Mouse (Mus musculus) MEL (cell line): ENCODE results near the gene Snrnp48. TPM values are rescaled to one million over a fixed set of nuclear protein-coding genes. Genes with fewer than 3 reads are reported as not detected.

Experiments
- DNase-seq: peaks from one replicate; pipeline ENCODE4 v3.0.0; 2011; ENCODE audit warnings: low read depth, low spot score
- H3K27ac ChIP-seq: 2 replicates; pipeline ENCODE4 v1.5.1; 2012; ENCODE audit warnings: low read depth, mild to moderate bottlenecking, control low read depth, low read length, moderate library complexity; ENCODE audit not compliant: control insufficient read depth
- H3K27me3 ChIP-seq, 2 experiments: fragments of 150-350 bp in 1 of 2; sonication (generic) in 1 of 2; 2 replicates each; pipeline ENCODE4 v1.6.1; 2012; ENCODE audit warnings: low read length in 2 of 2, mild to moderate bottlenecking in 2 of 2, improper control_type of control experiment in 1 of 2, moderate library complexity in 1 of 2; ENCODE audit not compliant: insufficient read depth in 2 of 2, control insufficient read depth in 1 of 2
- H3K36me3 ChIP-seq, 2 experiments: 2 replicates each; pipeline ENCODE4 v1.6.1; 2012 to 2014; ENCODE audit warnings: low read length in 2 of 2, improper control_type of control experiment in 1 of 2, inconsistent platforms in 1 of 2, mild to moderate bottlenecking in 1 of 2; ENCODE audit not compliant: insufficient read depth in 2 of 2, control insufficient read depth in 1 of 2
- H3K4me1 ChIP-seq, 2 experiments: fragments of 150-350 bp in 1 of 2; sonication (generic) in 1 of 2; 2 replicates each; pipeline ENCODE4 v1.6.1; 2012; ENCODE audit warnings: low read length in 2 of 2, improper control_type of control experiment in 1 of 2, mild to moderate bottlenecking in 1 of 2; ENCODE audit not compliant: insufficient read depth in 2 of 2, control insufficient read depth in 1 of 2
- H3K4me3 ChIP-seq, 2 experiments: fragments of 150-350 bp in 1 of 2; sonication (generic) in 1 of 2; 2 replicates each; pipeline ENCODE4 v1.5.1; 2012; ENCODE audit warnings: low read depth in 2 of 2, low read length in 2 of 2, mild to moderate bottlenecking in 2 of 2, moderate library complexity in 2 of 2, control low read depth in 1 of 2, improper control_type of control experiment in 1 of 2; ENCODE audit not compliant: control insufficient read depth in 1 of 2, insufficient read depth in 1 of 2
- H3K79me2 ChIP-seq: 2 replicates; pipeline ENCODE4 v1.6.1; 2012; ENCODE audit warnings: mild to moderate bottlenecking, low read length, moderate library complexity; ENCODE audit not compliant: control insufficient read depth, poor library complexity, insufficient read depth
- H3K9ac ChIP-seq: 2 replicates; pipeline ENCODE4 v1.6.1; 2012; ENCODE audit warnings: low read depth, mild to moderate bottlenecking, control low read depth, low read length, moderate library complexity; ENCODE audit not compliant: control insufficient read depth, poor library complexity, severe bottlenecking
- H3K9me3 ChIP-seq: fragments of 150-350 bp; sonication (generic); replicated peaks from 2 replicates; pipeline ENCODE4 v1.6.1; 2012; ENCODE audit warnings: mild to moderate bottlenecking, low read length, improper control_type of control experiment, moderate library complexity; ENCODE audit not compliant: insufficient read depth
- CHD1 ChIP-seq: IDR thresholded peaks from 2 replicates; pipeline ENCODE4 v1.6.1; 2012; ENCODE audit warnings: low read depth, mild to moderate bottlenecking, inconsistent platforms, low read length, improper control_type of control experiment
- CHD2 ChIP-seq: IDR thresholded peaks from 2 replicates; pipeline ENCODE4 v1.6.1; 2011; ENCODE audit warnings: low read length, improper control_type of control experiment
- CTCF ChIP-seq, 3 experiments: IDR thresholded peaks in 2 of 3; conservative IDR thresholded peaks in 1 of 3; 2 replicates each; pipeline ENCODE4 v1.5.1; 2011 to 2012; ENCODE audit warnings: low read length in 3 of 3, low read depth in 2 of 3, mild to moderate bottlenecking in 2 of 3, improper control_type of control experiment in 1 of 3, inconsistent platforms in 1 of 3, mixed read lengths in 1 of 3, moderate library complexity in 1 of 3; ENCODE audit not compliant: control insufficient read depth in 1 of 3, insufficient read depth in 1 of 3, poor library complexity in 1 of 3, severe bottlenecking in 1 of 3
- E2F4 ChIP-seq: IDR thresholded peaks from 2 replicates; pipeline ENCODE4 v1.6.1; 2011; ENCODE audit warnings: low read depth, low read length, improper control_type of control experiment, borderline replicate concordance
- EP300 ChIP-seq, 2 experiments: IDR thresholded peaks; 2 replicates each; pipeline ENCODE4 v1.6.1; 2011; ENCODE audit warnings: improper control_type of control experiment in 2 of 2, low read length in 2 of 2, low read depth in 1 of 2, mild to moderate bottlenecking in 1 of 2
- GATA1 ChIP-seq: IDR thresholded peaks from 2 replicates; pipeline ENCODE4 v1.6.1; 2011; ENCODE audit warnings: low read depth, low read length, improper control_type of control experiment
- MAX ChIP-seq: IDR thresholded peaks from 2 replicates; pipeline ENCODE4 v1.6.1; 2011; ENCODE audit warnings: low read length, improper control_type of control experiment
- MXI1 ChIP-seq: IDR thresholded peaks from 2 replicates; pipeline ENCODE4 v1.6.1; 2011; ENCODE audit warnings: mild to moderate bottlenecking, low read depth, low read length, improper control_type of control experiment
- MYC ChIP-seq: IDR thresholded peaks from 2 replicates; pipeline ENCODE4 v1.6.1; 2011; ENCODE audit warnings: low read depth, mild to moderate bottlenecking, low read length, improper control_type of control experiment, moderate library complexity
- POLR2AphosphoS2 ChIP-seq: IDR thresholded peaks from 2 replicates; pipeline ENCODE4 v1.6.1; 2011; ENCODE audit warnings: low read length, improper control_type of control experiment
- RAD21 ChIP-seq: IDR thresholded peaks from 2 replicates; pipeline ENCODE4 v1.6.1; 2011; ENCODE audit warnings: mild to moderate bottlenecking, low read depth, low read length, improper control_type of control experiment
- RCOR1 ChIP-seq: IDR thresholded peaks from 2 replicates; pipeline ENCODE4 v1.6.1; 2012; ENCODE audit warnings: low read depth, mild to moderate bottlenecking, inconsistent platforms, low read length, improper control_type of control experiment
- SMC3 ChIP-seq: IDR thresholded peaks from 2 replicates; pipeline ENCODE4 v1.6.1; 2011; ENCODE audit warnings: low read depth, low read length, improper control_type of control experiment
- TAL1 ChIP-seq: IDR thresholded peaks from 2 replicates; pipeline ENCODE4 v1.6.1; 2012; ENCODE audit warnings: mild to moderate bottlenecking, inconsistent platforms, low read length, moderate library complexity, mixed read lengths
- USF1 ChIP-seq: IDR thresholded peaks from 2 replicates; pipeline ENCODE4 v1.6.1; 2014; ENCODE audit warnings: low read depth, mild to moderate bottlenecking, inconsistent platforms, low read length, improper control_type of control experiment, moderate library complexity
- USF2 ChIP-seq, 2 experiments: IDR thresholded peaks; 2 replicates each; pipeline ENCODE4 v1.6.1; 2011 to 2012; ENCODE audit warnings: improper control_type of control experiment in 2 of 2, low read length in 2 of 2, borderline replicate concordance in 1 of 2, inconsistent platforms in 1 of 2, low read depth in 1 of 2, mild to moderate bottlenecking in 1 of 2; ENCODE audit not compliant: insufficient read depth in 1 of 2
- ZMIZ1 ChIP-seq: IDR thresholded peaks from 2 replicates; pipeline ENCODE4 v1.6.1; 2012; ENCODE audit warnings: low read depth, mild to moderate bottlenecking, inconsistent platforms, low read length, improper control_type of control experiment, moderate library complexity
- ZNF384 ChIP-seq: IDR thresholded peaks from 2 replicates; pipeline ENCODE4 v1.6.1; 2012; ENCODE audit warnings: low read depth, mild to moderate bottlenecking, inconsistent platforms, low read length, improper control_type of control experiment
- polyA plus RNA-seq, 2 experiments: library from polyadenylated mRNA; stranded (reverse) in 1 of 2; unstranded in 1 of 2; fragments of >175 nt in 1 of 2; fragments of >200 nt in 1 of 2; gene quantifications; 2 replicates each; pipeline versions ENCODE4 v1.2.1 to v1.2.4; 2012; ENCODE audit warnings: low replicate concordance in 2 of 2, low read depth in 1 of 2; ENCODE audit not compliant: insufficient read length in 2 of 2, insufficient read depth in 1 of 2, missing spikeins in 1 of 2
- total RNA-seq: library from RNA; depleted of rRNA; stranded (reverse); fragments of 300-350 nt; gene quantifications from 2 replicates; pipeline ENCODE4 v1.2.3, GENCODE M21; 2012

The Snrnp48 gene
- total and polyA plus RNA-seq, 3 experiments, result 60.4 to 134 (median 63.2) TPM

GRCm38 (mm10) chr13:38232411-38232810, 27.7 kb downstream of the Snrnp48 start:
- no peak for DNase-seq
- no peaks in the 10 kb centered on the region for H3K79me2 ChIP-seq
- H3K4me1 ChIP-seq, result no peaks in the 10 kb centered on the region
- H3K36me3 ChIP-seq, result peaks cover 0 to 5% of the 10 kb centered on the region in 2 experiments; a peak in 2 of 4 replicates
- no peak for TF ChIP-seq EP300 (IDR thresholded peaks at IDR 0.05; ENCODE audit: low read depth in 1 of 2, low read length in 2 of 2)
- TF ChIP-seq MXI1, result no peak
- no peak for TF ChIP-seq MYC
- TF ChIP-seq CHD2, result no peak
- TF ChIP-seq ZNF384, result no peak
- TF ChIP-seq, all 39 proteins: peak for 0
- no peak overlapping the region for H3K4me3 ChIP-seq
- no peaks in the 10 kb centered on the region for H3K9me3 ChIP-seq
- no peak overlapping the region for H3K9ac ChIP-seq
- no peak overlapping the region for H3K27ac ChIP-seq
- H3K27me3 ChIP-seq, result no peaks in the 10 kb centered on the region

- no peak for TF ChIP-seq MYC
- no peak for TF ChIP-seq CHD1
- no peak for TF ChIP-seq RCOR1
- TF ChIP-seq ZMIZ1, result no peak
- no peak for TF ChIP-seq USF2 (IDR thresholded peaks at IDR 0.05; ENCODE audit: borderline replicate concordance in 1 of 2, insufficient read depth in 1 of 2, low read depth in 1 of 2, low read length in 2 of 2)
- no peak for TF ChIP-seq CTCF (IDR thresholded peaks at IDR 0.05 in 2 of 3, conservative IDR thresholded peaks at IDR 0.05 in 1 of 3; ENCODE audit: control insufficient read depth in 1 of 3, insufficient read depth in 1 of 3, low read depth in 2 of 3, low read length in 3 of 3, poor library complexity in 1 of 3, severe bottlenecking in 1 of 3)
- TF ChIP-seq TAL1, result no peak
- TF ChIP-seq EP300 (IDR thresholded peaks at IDR 0.05; ENCODE audit: low read depth in 1 of 2, low read length in 2 of 2), result no peak
- TF ChIP-seq RAD21, result no peak
- TF ChIP-seq GATA1, result no peak
- TF ChIP-seq E2F4, result no peak
- TF ChIP-seq USF1, result no peak
- TF ChIP-seq SMC3, result no peak
- TF ChIP-seq MAX, result no peak
- TF ChIP-seq POLR2AphosphoS2, result no peak
- Histone ChIP-seq H3K9ac (no peak overlapping the region), H3K4me1 (no peaks in the 10 kb centered on the region), H3K4me3 (no peak overlapping the region), H3K27ac (no peak overlapping the region), H3K79me2 (no peaks in the 10 kb centered on the region), H3K27me3 (no peaks in the 10 kb centered on the region), H3K36me3 (peaks cover 0 to 5% of the 10 kb centered on the region in 2 experiments; a peak in 2 of 4 replicates), H3K9me3 (no peaks in the 10 kb centered on the region)
- DNase-seq, result no peak
Observed at GRCm38 (mm10) chr13:38232856-38233625, 28.3 kb downstream of the Snrnp48 start.
